Mouse (Mus musculus) natural killer cell, adult 2 months (primary cell): ENCODE measurements at regions not wholly inside any gene's neighbourhood (a gene's known extent, or its start where the extent isn't known, plus 50 kb on each side); places are given as distances from the start of the nearest gene placed in this dataset.

Experiments used
- DNase-seq, 2 experiments: peaks; one replicate each; pipeline ENCODE4 v3.0.0; 2022; ENCODE audit warnings: low spot score in 2 of 2

GRCm38 (mm10) chr8:26811533-26812236 lies 165.4 kb upstream of the Zfp703 start:
- DNase-seq = no peak

GRCm38 (mm10) chr8:26813198-26813815 lies 163.8 kb upstream of the Zfp703 start:
- DNase-seq = no peak

- DNase-seq = no peak
Observed at GRCm38 (mm10) chr8:26815020-26815584, 162.0 kb upstream of the Zfp703 start.

GRCm38 (mm10) chr8:26816977-26817376 lies 160.1 kb upstream of the Zfp703 start:
- no peak for DNase-seq

- DNase-seq = no peak
Observed at GRCm38 (mm10) chr8:26824189-26824941, 152.8 kb upstream of the Zfp703 start.

- no peak for DNase-seq
Observed at GRCm38 (mm10) chr8:26828311-26828909, 148.7 kb upstream of the Zfp703 start.

GRCm38 (mm10) chr8:26829313-26829712 lies 147.8 kb upstream of the Zfp703 start:
- no peak for DNase-seq

GRCm38 (mm10) chr8:26831148-26831547 lies 146.0 kb upstream of the Zfp703 start:
- DNase-seq = no peak

GRCm38 (mm10) chr8:26831790-26832189 lies 145.3 kb upstream of the Zfp703 start:
- DNase-seq = no peak

- DNase-seq = no peak
Observed at GRCm38 (mm10) chr8:26832546-26832945, 144.6 kb upstream of the Zfp703 start.

GRCm38 (mm10) chr8:26833297-26833696 lies 143.8 kb upstream of the Zfp703 start:
- no peak for DNase-seq

- no peak for DNase-seq
Observed at GRCm38 (mm10) chr8:26833784-26834183, 143.3 kb upstream of the Zfp703 start.

- no peak for DNase-seq
Observed at GRCm38 (mm10) chr8:26834604-26835003, 142.5 kb upstream of the Zfp703 start.

- DNase-seq = no peak
Observed at GRCm38 (mm10) chr8:26835076-26835475, 142.0 kb upstream of the Zfp703 start.

- DNase-seq = peak in 1 of 2 experiments; percentile 6
Observed at GRCm38 (mm10) chr8:26835616-26836015, 141.5 kb upstream of the Zfp703 start.

GRCm38 (mm10) chr8:26836552-26836951 lies 140.6 kb upstream of the Zfp703 start:
- no peak for DNase-seq

- DNase-seq = no peak
Observed at GRCm38 (mm10) chr8:26840286-26840685, 136.8 kb upstream of the Zfp703 start.

GRCm38 (mm10) chr8:26840745-26841680 lies 136.1 kb upstream of the Zfp703 start:
- DNase-seq = no peak

- no peak for DNase-seq
Observed at GRCm38 (mm10) chr8:26843714-26844113, 133.4 kb upstream of the Zfp703 start.

- no peak for DNase-seq
Observed at GRCm38 (mm10) chr8:26844132-26844808, 132.9 kb upstream of the Zfp703 start.
